Mouse (Mus musculus) mesoderm, embryonic 11.5 days (tissue): ENCODE results near the gene Zfp804a.

Source experiments
- DNase-seq: peaks from one replicate; pipeline ENCODE4 v3.0.0-alpha.2; 2012; ENCODE audit warnings: low read depth, low spot score

The Zfp804a gene

GRCm38 (mm10) chr2:82253382-82253781 lies 200.4 kb downstream of the Zfp804a start:
- no peak for DNase-seq

GRCm38 (mm10) chr2:82282591-82283269 lies 229.7 kb downstream of the Zfp804a start:
- DNase-seq, result no peak

- no peak for DNase-seq
These were observed 242.0 kb downstream of the Zfp804a start for GRCm38 (mm10) chr2:82294932-82295493.
